Mouse (Mus musculus): ENCODE results near the gene Plscr4.

Gene Plscr4

DNA sequence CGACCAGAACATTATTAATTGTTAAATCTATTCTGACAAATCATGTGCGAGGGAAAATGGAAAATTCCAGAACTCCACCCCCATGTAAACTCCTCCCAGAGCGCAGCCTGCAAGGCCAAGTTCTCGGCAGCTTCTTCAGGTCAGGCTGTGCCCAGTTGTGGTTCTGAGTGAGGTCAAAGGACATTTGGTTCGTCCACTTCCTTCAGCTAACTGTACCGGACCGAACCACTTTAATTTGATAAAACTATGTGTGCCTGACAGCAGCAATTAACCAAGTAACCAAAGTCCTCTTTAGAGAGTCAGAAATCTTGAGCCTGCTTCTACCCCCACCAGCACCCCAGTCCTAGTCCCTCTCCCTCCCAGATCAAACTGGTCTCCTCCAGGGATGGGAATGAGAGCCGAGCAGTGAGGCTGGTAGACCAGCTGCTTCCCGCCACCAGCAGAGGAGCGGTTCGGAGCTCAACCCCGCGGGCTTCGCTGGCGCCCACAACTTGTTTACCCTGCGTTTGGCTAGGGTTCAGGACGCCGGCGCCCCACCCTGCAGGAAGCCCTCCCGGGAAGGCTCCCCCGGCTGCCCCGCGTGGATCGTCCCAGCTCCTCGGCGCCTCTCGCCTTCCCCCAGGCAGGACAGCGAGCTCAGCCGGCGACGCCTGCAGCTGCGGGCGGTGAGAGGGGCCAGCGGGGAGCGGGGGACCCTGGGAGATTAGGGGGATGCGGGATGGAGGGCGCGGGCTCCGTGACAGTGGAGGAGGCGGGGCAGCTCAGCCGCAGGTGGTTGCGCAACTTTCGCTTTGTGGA lies at the start of gene Plscr4:
Gene Plscr4 (plus strand): TSS at position 113 of the 798 bp plus-strand sequence.
- no peak for DNase-seq (ENCODE audit: low spot score in 2 of 2)

GRCm38 (mm10) chr9:92410225-92410624 lies 46.9 kb upstream of the Plscr4 start:
- no peak for DNase-seq (ENCODE audit: low spot score in 2 of 2)

DNA sequence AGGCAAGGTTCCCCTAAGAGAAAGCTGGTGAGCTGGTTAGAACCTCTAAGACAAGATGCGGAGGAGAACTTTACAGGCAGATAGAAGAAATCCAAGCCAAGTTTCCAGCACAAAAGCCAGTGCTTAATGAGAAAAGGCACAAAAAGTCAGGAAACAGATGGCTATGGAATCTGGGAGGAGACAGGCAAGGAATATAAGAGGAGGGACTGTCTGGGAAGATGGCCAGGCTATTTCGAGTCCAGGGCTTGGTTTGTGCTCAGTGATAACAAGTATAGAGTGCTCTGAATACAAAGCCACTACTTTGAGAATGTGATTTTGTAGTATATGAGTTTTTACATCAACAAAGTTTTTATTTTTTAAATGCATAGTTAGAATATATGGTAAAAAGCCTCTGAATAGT lies 45.1 kb upstream of the Plscr4 start:
- DNase-seq (ENCODE audit: low spot score in 2 of 2), result peak in 1 of 2 experiments; percentile 3

DNA sequence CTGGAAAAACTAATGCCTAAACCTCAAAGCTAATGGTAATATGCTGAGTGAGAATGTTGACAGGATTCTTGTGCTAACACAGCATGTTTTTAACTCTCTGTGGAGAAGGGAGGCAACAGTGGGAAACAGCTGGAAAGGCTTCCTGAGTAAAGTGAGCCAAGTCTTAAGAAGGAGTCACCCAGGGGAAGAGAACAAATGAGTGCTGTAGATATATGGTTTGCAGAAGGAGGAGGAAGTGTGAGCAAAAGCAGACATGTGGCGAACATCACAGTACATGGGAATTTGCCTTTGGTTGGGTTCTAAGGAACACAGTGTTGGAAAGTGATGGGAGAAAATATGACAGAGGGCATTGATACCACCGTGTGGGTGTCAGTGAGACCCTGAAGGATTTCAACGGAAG lies 43.5 kb upstream of the Plscr4 start:
- DNase-seq (ENCODE audit: low spot score in 2 of 2), result no peak

DNA sequence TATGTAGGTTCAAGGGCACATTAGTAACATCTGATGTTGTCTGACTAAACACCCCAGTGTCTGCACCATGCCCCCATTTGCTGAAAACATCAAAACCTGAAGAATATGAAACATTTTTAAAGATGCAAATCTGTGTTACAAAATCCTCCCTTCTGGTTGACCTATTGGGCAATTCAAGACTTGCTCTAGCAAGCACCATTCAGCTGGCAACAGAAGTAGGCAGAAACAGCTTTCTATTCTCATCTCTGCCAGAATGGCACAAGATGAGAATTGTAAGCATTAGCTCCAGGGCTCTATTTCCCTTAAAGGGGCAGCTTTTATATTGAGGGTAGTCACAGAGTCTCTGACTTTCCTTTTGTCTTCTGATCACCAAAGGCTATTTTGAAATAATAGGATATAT lies 19.4 kb upstream of the Plscr4 start:
- no peak for DNase-seq (ENCODE audit: low spot score in 2 of 2)

- DNase-seq (ENCODE audit: low spot score in 2 of 2), result no peak
Observed at GRCm38 (mm10) chr9:92441468-92441867, 15.7 kb upstream of the Plscr4 start.

- no peak for DNase-seq (ENCODE audit: low spot score in 2 of 2)
Observed at GRCm38 (mm10) chr9:92444536-92444935, 12.6 kb upstream of the Plscr4 start.

GRCm38 (mm10) chr9:92456605-92457004 lies 568 bp upstream of the Plscr4 start:
- DNase-seq (ENCODE audit: low spot score in 2 of 2), result no peak

- DNase-seq (ENCODE audit: low spot score in 2 of 2), result no peak
Observed at GRCm38 (mm10) chr9:92458059-92458402, 858 bp downstream of the Plscr4 start.

DNA sequence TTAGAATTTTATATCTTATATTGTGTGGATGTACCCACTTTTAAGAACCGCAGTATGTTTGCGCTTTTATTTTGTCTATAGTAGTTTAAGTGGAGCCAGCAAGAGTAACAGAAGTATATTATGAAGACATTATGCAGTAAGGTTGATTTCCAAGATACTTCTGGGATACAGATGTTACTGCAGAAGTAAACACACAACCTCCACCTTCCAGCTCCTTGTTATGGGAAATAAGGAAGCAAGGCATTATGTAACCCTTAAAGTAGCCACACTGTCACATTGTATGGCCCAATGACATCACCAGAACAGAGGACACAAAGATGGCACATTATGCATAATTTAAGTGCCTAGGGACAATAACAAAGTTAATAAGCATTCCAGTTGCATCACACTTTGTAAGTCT lies 1.2 kb downstream of the Plscr4 start:
- no peak for DNase-seq (ENCODE audit: low spot score in 2 of 2)

GRCm38 (mm10) chr9:92467724-92468123 lies 10.6 kb downstream of the Plscr4 start:
- DNase-seq (ENCODE audit: low spot score in 2 of 2), result no peak

DNA sequence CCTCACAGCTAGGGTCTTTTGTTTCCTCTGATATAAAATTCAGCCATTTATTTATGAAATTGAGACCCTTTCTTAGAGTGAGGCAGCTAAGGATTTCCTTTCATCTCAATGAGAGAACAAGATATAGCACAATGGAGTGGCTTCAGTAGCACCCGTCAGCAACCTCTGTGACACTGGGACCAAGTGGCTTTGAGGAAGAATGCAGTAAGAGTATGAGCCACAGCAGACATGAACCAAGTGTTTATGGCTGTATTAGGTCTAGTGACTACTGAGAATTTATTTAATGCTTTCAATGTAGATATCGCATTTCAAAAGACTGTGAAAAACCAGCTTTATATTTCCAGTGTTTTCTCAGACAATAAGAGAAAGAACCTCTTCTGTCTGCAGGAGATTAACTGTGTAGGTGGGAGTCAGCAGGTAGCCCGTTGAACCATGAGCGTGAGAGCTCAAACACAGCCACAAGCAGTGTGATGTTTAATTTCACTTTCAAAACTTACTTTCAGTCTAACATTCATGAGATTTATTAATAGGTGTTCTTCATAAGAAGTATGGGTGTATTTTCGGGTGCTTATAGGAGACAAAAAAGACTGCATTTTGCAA lies 15.2 kb downstream of the Plscr4 start:
- DNase-seq (ENCODE audit: low spot score in 2 of 2), result no peak

- no peak for DNase-seq (ENCODE audit: low spot score in 2 of 2)
Observed at GRCm38 (mm10) chr9:92473178-92473577, 16.0 kb downstream of the Plscr4 start.

DNA sequence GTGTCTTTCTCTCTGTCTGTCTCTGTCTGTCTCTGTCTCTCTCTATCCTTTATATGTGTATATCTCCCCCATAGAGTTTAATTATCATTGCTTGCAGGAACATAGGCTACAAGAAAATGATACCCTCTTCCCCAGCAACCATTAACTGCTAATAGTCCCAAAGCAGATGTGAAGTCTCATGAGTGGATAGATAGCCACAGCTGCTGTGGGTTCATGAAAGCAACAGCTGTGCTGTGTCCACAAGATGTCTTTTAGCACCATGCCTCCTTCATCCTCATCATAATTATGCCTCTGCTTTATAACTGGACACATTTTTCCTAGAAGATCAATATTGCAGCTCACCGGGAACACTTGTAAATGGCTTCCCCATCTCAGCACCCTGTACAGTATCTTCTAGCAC lies 17.1 kb downstream of the Plscr4 start:
- no peak for DNase-seq (ENCODE audit: low spot score in 2 of 2)

DNA sequence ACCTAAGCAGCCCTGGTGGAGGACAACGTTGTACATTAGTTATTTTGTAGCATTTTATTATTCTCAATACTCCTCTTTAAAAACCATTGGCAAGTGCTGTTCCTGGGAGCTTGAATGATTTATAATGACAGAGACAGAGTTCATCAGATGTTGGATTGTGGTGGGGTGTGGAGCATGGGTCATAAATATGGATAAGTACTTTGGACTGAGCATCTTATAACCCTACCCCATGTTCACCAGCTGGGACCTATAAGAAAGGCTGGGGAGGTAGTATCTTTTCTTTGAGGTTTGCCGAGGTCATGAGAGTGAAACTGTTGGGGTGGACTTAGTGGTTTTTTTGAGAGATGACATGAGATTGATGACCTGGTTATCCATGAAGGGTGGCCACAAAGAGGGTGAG lies 24.5 kb downstream of the Plscr4 start:
- no peak for DNase-seq (ENCODE audit: low spot score in 2 of 2)

DNA sequence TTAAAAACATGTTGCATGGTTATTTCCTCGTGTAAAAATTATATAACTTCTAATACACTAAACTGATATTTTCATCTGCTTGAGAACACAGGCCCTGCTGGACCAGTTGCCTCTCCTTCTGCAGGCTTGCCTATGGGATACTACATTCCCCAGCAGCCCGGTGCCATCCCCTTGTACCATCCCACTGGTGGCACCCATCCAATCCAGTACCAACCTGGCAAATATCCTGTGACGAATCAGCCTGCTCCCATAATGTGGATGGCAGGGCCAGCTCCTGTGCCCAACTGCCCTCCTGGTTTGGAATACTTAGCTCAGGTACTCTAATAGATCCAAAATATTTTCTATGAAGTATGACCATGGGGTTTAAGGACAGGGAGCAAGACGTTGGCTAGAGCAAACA lies 25.4 kb downstream of the Plscr4 start:
- DNase-seq (ENCODE audit: low spot score in 2 of 2), result no peak

GRCm38 (mm10) chr9:92484710-92485267 lies 27.6 kb downstream of the Plscr4 start:
- DNase-seq (ENCODE audit: low spot score in 2 of 2), result no peak

DNA sequence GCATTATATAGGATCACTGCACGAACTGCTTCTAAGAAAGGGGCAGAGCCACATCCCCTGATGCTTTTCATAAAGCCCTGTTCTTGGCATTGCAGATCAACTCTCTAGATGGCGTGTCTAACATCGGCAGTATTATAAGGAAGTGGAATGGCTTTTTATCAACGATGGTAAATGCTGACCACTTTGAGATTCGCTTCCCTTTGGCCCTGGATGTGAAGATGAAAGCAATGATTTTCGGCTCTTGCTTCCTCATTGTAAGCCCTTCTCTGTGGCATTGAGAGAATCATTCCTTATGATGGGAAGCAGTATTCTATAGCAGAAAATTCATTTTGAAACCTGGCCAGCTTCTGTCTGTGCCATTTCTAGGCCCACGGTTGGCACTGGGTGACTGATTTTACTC lies 32.7 kb downstream of the Plscr4 start:
- DNase-seq (ENCODE audit: low spot score in 2 of 2), result no peak

DNA sequence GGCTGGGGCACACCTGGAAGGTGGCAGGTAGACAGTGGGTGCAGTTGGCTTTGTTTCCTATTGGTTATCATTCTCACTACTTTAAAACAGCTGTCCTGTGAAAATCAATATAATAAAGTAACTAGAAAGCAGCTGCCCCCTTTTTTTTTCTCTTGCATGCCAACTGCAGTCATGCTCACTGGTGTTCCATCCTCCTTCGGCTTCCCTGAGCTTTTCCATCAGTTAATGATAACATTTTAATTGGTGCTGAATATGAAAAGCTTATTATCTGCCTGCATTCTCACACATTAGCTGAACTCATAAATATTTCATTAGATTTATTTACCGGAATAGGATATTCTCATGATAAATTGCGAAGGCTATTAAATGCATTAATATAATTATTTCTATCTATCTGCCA lies 33.1 kb downstream of the Plscr4 start:
- DNase-seq (ENCODE audit: low spot score in 2 of 2), result no peak

- no peak for DNase-seq (ENCODE audit: low spot score in 2 of 2)
Observed at GRCm38 (mm10) chr9:92491274-92491673, 34.1 kb downstream of the Plscr4 start.

DNA sequence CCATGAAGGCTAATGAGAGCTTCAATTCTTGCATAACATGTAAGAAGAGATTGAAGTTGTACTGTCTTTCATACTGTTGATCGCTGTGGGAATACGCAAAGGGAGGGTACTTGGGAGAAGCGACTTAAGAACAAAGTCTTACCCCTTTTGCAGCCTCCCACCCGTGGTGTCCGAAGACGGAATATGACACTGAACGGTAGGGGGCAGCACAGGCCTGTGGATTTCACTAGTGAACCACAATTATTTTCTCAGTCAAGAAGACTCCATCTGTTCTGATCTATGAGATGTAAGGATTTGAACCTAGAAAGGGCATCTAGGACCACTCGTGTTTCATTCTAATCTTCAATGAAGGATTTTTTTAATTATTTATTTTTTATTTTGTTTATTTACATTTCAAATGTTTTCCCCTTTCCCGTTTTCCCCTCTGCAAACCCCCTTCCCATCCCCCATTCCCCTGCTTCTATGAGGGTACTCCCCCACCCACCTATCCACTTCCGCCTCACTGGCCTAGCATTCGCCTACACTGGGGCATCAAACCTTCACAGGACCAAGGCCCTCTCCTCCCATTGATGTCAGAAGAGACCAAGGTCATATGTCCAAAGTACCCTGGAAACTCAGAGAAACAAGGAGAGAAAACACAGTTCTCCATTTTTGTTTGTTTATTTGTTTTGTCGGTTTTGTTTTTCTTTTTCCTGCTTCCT lies 42.7 kb downstream of the Plscr4 start:
- peak; percentile 14 to 63 for DNase-seq (ENCODE audit: low spot score in 2 of 2)

GRCm38 (mm10) chr9:92504256-92504655 lies 47.1 kb downstream of the Plscr4 start:
- no peak for DNase-seq (ENCODE audit: low spot score in 2 of 2)

DNA sequence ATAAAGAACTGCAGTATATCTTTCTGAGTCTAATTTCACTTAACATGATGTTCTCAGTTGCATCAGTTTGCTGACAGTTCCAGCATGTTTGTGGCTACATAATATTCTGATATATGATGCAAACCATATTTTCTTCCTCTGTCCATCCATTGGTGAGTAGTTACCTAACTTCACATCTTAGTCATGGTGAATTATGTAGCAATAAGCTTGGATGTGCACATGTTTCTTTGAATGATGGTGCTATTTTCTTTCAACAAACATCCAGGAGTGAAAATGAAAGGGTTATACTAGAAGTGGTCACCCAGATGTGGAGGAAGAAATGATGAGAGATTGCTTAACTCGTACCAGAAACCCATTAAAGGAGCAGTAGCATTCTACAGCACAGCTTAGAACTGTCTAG lies 47.7 kb downstream of the Plscr4 start:
- no peak for DNase-seq (ENCODE audit: low spot score in 2 of 2)
